Mouse (Mus musculus) stomach, postnatal 0 days (tissue): ENCODE measurements around the gene Tomt. TPM values are rescaled to one million over a fixed set of nuclear protein-coding genes. Genes with fewer than 3 reads are reported as not detected.

Source experiments
- ATAC-seq: fragments of 200-750 bp; cut with Nextera tagmentation; 2 replicates; pipeline ENCODE4 v1.8.0; 2017; ENCODE audit not compliant: low FRiP score, low TSS enrichment
- DNase-seq: peaks from one replicate; pipeline ENCODE4 v3.0.0-alpha.2; 2016; ENCODE audit warnings: low spot score
- H3K27ac ChIP-seq: fragments of 300-500 bp; sonication (generic); replicated peaks from 2 replicates; pipeline ENCODE4 v1.5.1; 2014; ENCODE audit warnings: mild to moderate bottlenecking, control low read depth
- H3K27me3 ChIP-seq: fragments of 300-500 bp; sonication (generic); 2 replicates; pipeline ENCODE4 v1.6.1; 2014; ENCODE audit warnings: low read length; ENCODE audit not compliant: control insufficient read depth, insufficient read depth
- H3K36me3 ChIP-seq: fragments of 300-500 bp; sonication (generic); 2 replicates; pipeline ENCODE4 v1.6.1; 2014; ENCODE audit warnings: low read length, mixed read lengths; ENCODE audit not compliant: control insufficient read depth, insufficient read depth
- H3K4me1 ChIP-seq: fragments of 300-500 bp; sonication (generic); replicated peaks from 2 replicates; pipeline ENCODE4 v1.6.1; 2014; ENCODE audit warnings: antibody characterized with exemption; ENCODE audit not compliant: control insufficient read depth, insufficient read depth
- H3K4me2 ChIP-seq: fragments of 300-500 bp; sonication (generic); replicated peaks from 2 replicates; pipeline ENCODE4 v1.6.1; 2014; ENCODE audit warnings: low read depth, mild to moderate bottlenecking, control low read depth, moderate library complexity
- H3K4me3 ChIP-seq: fragments of 300-500 bp; sonication (generic); 2 replicates; pipeline ENCODE4 v1.5.1; 2014; ENCODE audit warnings: low read depth, low read length, control low read depth
- H3K9ac ChIP-seq: fragments of 300-500 bp; sonication (generic); 2 replicates; pipeline ENCODE4 v1.6.1; 2014; ENCODE audit warnings: mild to moderate bottlenecking, low read length, control low read depth, mixed read lengths
- H3K9me3 ChIP-seq: fragments of 300-500 bp; sonication (generic); 2 replicates; pipeline ENCODE4 v1.6.1; 2016; ENCODE audit warnings: low read length; ENCODE audit not compliant: control insufficient read depth
- CTCF ChIP-seq: IDR thresholded peaks from 2 replicates; pipeline ENCODE4 v1.5.1; 2016; ENCODE audit warnings: antibody characterized with exemption, low read depth, mild to moderate bottlenecking, moderate library complexity
- EP300 ChIP-seq: optimal IDR thresholded peaks from 2 replicates; pipeline ENCODE3; 2016; ENCODE audit warnings: antibody characterized with exemption
- WGBS: fragments of 180-500 bp; shearing (Covaris S2); extraction: QIAGEN DNeasy Blood & Tissue Kit; methylation state at CpG from one replicate; pipeline ENCODE4 v1.1.7; 2014; 5-methylcytosine and 5-hydroxymethylcytosine counted together
- polyA plus RNA-seq: library from polyadenylated mRNA; unstranded; fragments of >200 nt; fragmentation: Nextera tagmentation; extraction: Ambion mirVana; gene quantifications from 2 replicates; pipeline ENCODE4 v1.2.1, GENCODE M21; 2015

Tomt gene
- polyA plus RNA-seq, 1 experiment from 2014 or later: not detected

DNA sequence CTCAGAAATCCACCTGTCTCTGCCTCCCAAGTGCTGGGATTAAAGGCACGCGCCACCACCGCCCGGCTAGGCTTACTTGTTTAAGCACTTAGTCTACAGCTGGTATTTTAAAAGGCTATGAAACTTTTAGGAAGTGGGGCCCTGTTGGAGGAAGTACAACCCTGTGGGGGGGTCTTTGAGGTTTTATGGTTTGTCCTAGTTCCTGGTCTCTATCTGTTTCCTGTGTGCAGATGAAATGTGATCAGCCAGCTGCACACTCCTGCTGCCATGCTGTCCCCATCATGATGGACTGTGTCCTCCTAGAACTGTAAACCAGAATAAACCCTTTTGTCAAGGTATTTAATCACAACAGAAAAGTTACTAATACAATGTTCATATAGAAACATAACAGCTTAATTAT is 22.0 kb downstream of the Tomt start:
- Histone ChIP-seq H3K4me1 (no peaks in the 10 kb centered on the region), H3K27me3 (no peaks in the 10 kb centered on the region), H3K36me3 (no peaks in the 10 kb centered on the region), H3K9me3 (no peaks in the 10 kb centered on the region), H3K4me2 (no peak overlapping the region), H3K4me3 (no peak overlapping the region), H3K9ac (no peak overlapping the region), H3K27ac (no peak overlapping the region)
- WGBS: 90% methylated on average over 4 of the region's 4 CpGs
- DNase-seq: no peak
- ATAC-seq: no peak
- TF ChIP-seq EP300 (no peak), CTCF (no peak)

DNA sequence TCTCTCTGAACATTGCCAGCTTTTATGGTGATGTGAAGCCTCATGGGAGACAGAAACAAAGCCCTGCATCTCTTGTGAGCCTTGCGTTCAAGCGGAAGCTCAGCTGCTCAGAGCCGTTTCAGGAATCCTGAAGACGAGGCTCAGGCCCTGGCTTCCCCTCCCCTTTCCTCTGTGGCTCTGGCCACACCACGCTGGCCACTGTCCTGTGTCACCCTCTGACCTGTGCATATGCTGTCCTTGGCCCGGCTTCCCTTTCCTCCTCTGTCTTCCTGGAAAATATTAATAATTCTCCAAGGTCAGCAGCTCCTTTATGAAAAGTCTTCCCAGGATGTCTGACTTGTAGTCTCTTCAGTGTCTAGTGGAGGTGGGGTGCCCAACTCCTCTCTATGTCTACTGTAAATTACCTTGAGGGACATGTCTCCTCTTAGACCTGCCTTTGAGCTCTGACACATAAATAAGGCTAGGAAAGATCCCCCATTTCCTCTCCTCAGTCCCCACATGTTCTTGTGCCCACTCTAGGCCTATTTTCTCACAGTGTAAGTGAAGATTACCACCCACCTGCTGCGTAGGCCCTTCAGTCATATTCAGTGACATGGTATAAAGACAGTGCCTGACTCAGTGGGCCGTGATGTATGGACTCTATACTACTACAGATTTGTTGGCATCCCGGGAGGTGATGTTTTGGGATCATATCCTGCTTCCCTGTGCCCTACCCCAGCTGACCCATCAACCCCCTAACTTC is 23.6 kb downstream of the Tomt start:
- no peak for DNase-seq
- H3K36me3 ChIP-seq: no peaks in the 10 kb centered on the region
- WGBS: 71% methylated on average over 9 of the region's 9 CpGs
- TF ChIP-seq CTCF (no peak), EP300 (no peak)
- H3K4me1 ChIP-seq: no peaks in the 10 kb centered on the region
- H3K4me2 ChIP-seq: no peak overlapping the region
- H3K9ac ChIP-seq: no peak overlapping the region
- no peak overlapping the region for H3K27ac ChIP-seq
- H3K4me3 ChIP-seq: no peak overlapping the region
- no peaks in the 10 kb centered on the region for H3K9me3 ChIP-seq
- no peak for ATAC-seq
- no peaks in the 10 kb centered on the region for H3K27me3 ChIP-seq

GRCm38 (mm10) chr7:101880855-101881254 is 25.3 kb downstream of the Tomt start:
- Histone ChIP-seq H3K4me2 (no peak overlapping the region), H3K4me1 (no peaks in the 10 kb centered on the region), H3K27ac (no peak overlapping the region), H3K9me3 (no peaks in the 10 kb centered on the region), H3K36me3 (no peaks in the 10 kb centered on the region), H3K27me3 (no peaks in the 10 kb centered on the region), H3K9ac (no peak overlapping the region), H3K4me3 (no peak overlapping the region)
- WGBS: 69% methylated on average over 4 of the region's 4 CpGs
- DNase-seq (no peak), ATAC-seq (no peak)
- TF ChIP-seq CTCF (no peak), EP300 (no peak)

DNA sequence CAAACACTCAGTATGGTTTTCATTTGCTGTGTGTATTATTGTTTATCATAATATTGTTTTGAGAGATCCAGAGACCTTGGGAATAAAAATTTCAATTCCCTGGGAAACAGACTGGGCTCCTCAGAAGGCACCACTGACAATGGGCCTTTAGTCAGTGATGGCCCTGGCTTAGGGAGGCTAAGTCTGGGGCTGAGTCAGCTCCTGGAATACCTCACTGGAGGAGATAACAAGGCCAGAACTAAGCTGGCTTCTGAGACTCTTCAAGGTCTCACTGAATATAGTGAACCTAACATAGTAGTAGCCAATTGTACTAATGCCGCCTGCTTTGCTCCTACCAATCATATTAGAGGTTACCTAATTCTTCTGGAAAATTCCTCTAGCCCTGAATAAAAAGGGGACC is 30.2 kb downstream of the Tomt start:
- WGBS: 96% methylated on average over 1 of the region's 1 CpGs
- H3K9ac ChIP-seq: no peak overlapping the region

GRCm38 (mm10) chr7:101871296-101871695 is 34.9 kb downstream of the Tomt start:
- TF ChIP-seq CTCF (no peak), EP300 (no peak)
- Histone ChIP-seq H3K4me1 (no peaks in the 10 kb centered on the region), H3K27me3 (no peaks in the 10 kb centered on the region), H3K4me2 (no peak overlapping the region), H3K9ac (no peak overlapping the region), H3K27ac (no peak overlapping the region), H3K36me3 (no peaks in the 10 kb centered on the region), H3K9me3 (no peaks in the 10 kb centered on the region), H3K4me3 (no peak overlapping the region)
- WGBS: 81% methylated on average over 3 of the region's 3 CpGs
- DNase-seq (no peak), ATAC-seq (no peak)

More for the DNA sequence above, 30.2 kb downstream of the Tomt start:
- DNase-seq: no peak
- Histone ChIP-seq H3K36me3 (no peaks in the 10 kb centered on the region), H3K27ac (no peak overlapping the region), H3K9me3 (no peaks in the 10 kb centered on the region), H3K4me1 (no peaks in the 10 kb centered on the region), H3K27me3 (no peaks in the 10 kb centered on the region), H3K4me3 (no peak overlapping the region), H3K4me2 (no peak overlapping the region)
- TF ChIP-seq CTCF (no peak), EP300 (no peak)
- ATAC-seq: no peak

GRCm38 (mm10) chr7:101870629-101871028 is 35.5 kb downstream of the Tomt start, which contains the start of gene Folr1:
Folr1 (minus strand) TSS chr7:101870788.
- WGBS: 54% methylated on average over 2 of the region's 2 CpGs
- ATAC-seq: no peak
- H3K27ac ChIP-seq: no peak within 1 kb of the TSS

More at GRCm38 (mm10) chr7:101870629-101871028, 35.5 kb downstream of the Tomt start, which contains the start of gene Folr1:
- no peak within 1 kb of the TSS for H3K4me2 ChIP-seq
- no peaks in the 10 kb centered on the region for H3K9me3 ChIP-seq
- no peaks in the 10 kb centered on the region for H3K4me1 ChIP-seq
- H3K36me3 ChIP-seq: no peaks in the 10 kb centered on the region
- TF ChIP-seq EP300 (no peak), CTCF (no peak)
- H3K27me3 ChIP-seq: no peaks in the 10 kb centered on the region
- H3K9ac ChIP-seq: no peak within 1 kb of the TSS
- no peak for DNase-seq
- no peak within 1 kb of the TSS for H3K4me3 ChIP-seq
